Mouse (Mus musculus) left cerebral cortex, postnatal 10 days (tissue): ENCODE data around the gene Cplx3. TPM values are rescaled to one million over a fixed set of nuclear protein-coding genes. Genes with fewer than 3 reads are reported as not detected.
A peak's percentile ranks its signal among the peaks of the same experiment; 100 is the strongest.

Experiments
- DNase-seq, 2 experiments: peaks; one replicate each; pipeline ENCODE4 v3.0.0; 2021 to 2022; ENCODE audit warnings: low spot score in 2 of 2, mixed read lengths in 1 of 2; ENCODE audit errors: extremely low spot score in 1 of 2
- intact Hi-C: fragments of 180-260 bp; cut with DNase I; formaldehyde crosslinking; loops from one replicate; pipeline ENCODE4 v1.15.1; 2025
- total RNA-seq, 2 experiments: library from RNA; stranded (reverse); gene quantifications; 2 replicates each; pipeline ENCODE4 v1.2.3; 2021

The Cplx3 gene
- total RNA-seq, 2 experiments from 2014 or later: 15.6 to 17.8 TPM

GRCm38 (mm10) chr9:57613975-57614374 is 7.9 kb upstream of the Cplx3 start:
- intact Hi-C loops: no loop called here
- peak in 1 of 2 experiments; percentile 56 for DNase-seq

- intact Hi-C loops: no loop called here
- no peak for DNase-seq
Measured at GRCm38 (mm10) chr9:57612587-57612986, 6.5 kb upstream of the Cplx3 start.

DNA sequence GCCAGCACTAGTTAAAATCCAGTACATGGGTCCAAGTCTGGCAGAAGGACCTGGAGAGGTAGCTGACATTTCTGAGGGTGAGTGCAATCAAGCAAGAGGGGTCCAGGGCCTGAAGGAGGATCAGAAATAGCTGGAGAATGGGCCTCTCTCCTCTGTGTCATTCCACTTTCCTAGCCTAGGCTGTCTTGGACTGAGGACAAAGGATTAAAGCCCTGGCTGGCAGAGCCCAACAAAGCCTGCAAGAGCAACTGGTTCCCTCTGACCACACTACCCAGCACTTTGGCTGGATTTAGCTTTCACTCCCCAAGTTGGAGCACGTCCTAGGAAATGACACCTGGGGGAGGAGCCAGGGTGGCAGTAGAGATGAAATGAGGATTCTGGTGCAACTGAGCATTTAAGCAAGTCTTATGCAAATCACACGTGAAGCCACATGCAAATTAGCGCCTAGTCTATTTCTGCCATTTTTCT is 4.3 kb upstream of the Cplx3 start:
- intact Hi-C loops: no loop called here
- DNase-seq: peak in 1 of 2 experiments; percentile 51

DNA sequence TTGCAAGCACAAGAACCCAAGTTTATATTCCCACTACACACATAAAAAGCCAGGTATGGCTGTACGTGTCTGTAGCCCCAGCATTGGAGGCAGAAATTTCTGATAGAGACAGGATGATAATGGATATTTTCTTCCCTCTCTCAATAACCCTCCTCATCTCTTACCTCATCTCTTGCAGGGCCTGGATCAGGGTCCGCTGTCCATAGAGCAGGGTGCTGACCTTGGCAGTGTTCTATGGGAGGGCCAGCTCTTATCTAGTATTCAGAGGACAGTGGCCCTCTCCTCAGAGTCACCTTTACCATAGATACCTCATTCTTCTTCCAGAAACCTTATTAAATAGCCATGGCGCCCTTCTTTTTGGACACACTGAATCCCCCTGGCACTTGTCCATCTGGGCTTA is 3.7 kb upstream of the Cplx3 start:
- DNase-seq: no peak
- intact Hi-C loops: no loop called here

- DNase-seq: no peak
- intact Hi-C loops: no loop called here
Measured at GRCm38 (mm10) chr9:57605503-57605902, 578 bp downstream of the Cplx3 start.

GRCm38 (mm10) chr9:57604875-57605274 is 1.2 kb downstream of the Cplx3 start:
- intact Hi-C loops: no loop called here
- no peak for DNase-seq

DNA sequence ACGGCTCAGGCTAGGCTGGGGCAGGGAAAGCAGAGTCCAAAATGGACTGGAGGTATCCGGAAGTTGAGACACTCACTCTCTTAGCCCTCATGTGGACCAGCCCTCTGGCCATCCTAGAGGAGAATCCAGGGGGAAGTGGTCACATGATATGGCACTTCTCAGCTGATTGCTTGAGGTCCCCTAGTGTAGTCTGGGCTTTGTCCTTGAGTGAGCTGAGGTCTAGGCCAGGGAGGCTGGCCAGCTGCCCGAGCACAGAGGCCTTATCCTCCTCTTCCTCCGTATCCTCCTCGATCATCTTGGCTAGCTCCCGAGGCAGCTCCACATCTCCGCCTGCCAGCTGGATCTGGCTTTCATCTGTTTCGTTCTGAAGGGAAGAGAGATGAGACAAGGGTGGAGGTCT is 4.0 kb downstream of the Cplx3 start:
- intact Hi-C loops: no loop called here

GRCm38 (mm10) chr9:57601353-57601706 is 4.8 kb downstream of the Cplx3 start:
- intact Hi-C loops: no loop called here
- DNase-seq: peak; percentile 63 to 80

More for the DNA sequence above, 4.0 kb downstream of the Cplx3 start:
- DNase-seq: no peak

- intact Hi-C loops: no loop called here
- DNase-seq: peak in 1 of 2 experiments; percentile 71
Measured at GRCm38 (mm10) chr9:57600620-57601352, 5.3 kb downstream of the Cplx3 start.

DNA sequence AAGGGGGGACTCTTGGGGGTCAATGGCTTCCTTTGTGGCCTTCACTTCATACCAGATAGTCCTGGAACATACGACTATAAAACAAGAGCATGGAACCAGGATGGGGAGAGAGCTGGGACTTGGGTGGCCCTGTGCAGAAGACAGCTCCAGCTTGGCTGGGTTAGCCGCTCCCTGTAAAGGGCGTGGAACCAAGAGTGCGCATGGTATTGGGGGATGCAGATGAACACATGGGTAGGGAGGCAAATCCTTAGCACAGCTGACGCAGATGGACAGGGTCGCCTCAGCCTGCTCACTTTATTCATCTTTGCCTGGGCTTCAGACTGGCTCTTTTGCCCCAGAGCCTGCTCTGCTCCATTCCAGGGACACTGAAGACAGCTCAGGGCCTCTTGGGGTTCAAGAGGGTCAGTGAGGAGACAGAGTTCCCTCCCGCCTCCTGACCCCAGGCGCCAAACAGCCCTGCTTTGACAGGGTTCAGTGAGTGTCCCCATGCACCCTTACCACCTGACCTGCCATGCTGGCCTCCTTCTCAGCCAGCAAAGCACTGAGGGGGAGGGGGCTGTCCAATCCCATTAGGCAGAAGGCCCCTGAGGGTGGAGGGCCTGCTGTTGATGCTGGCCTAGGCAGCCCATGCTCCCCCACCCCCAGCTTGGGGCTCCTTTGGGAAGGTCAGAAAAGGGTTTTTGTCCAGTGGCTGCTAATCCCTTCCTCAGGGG is 7.1 kb downstream of the Cplx3 start:
- no peak for DNase-seq
- intact Hi-C loops: no loop called here

- peak in 1 of 2 experiments; percentile 69 for DNase-seq
- intact Hi-C loops: no loop called here
Measured at GRCm38 (mm10) chr9:57597929-57598382, 8.1 kb downstream of the Cplx3 start.

- intact Hi-C loops: no loop called here
- DNase-seq: no peak
Measured at GRCm38 (mm10) chr9:57597265-57597664, 8.8 kb downstream of the Cplx3 start.

- intact Hi-C loops: no loop called here
- no peak for DNase-seq
Measured at GRCm38 (mm10) chr9:57594174-57594509, 11.9 kb downstream of the Cplx3 start.

GRCm38 (mm10) chr9:57593454-57594173 is 12.5 kb downstream of the Cplx3 start:
- no peak for DNase-seq
- intact Hi-C loops: no loop called here

DNA sequence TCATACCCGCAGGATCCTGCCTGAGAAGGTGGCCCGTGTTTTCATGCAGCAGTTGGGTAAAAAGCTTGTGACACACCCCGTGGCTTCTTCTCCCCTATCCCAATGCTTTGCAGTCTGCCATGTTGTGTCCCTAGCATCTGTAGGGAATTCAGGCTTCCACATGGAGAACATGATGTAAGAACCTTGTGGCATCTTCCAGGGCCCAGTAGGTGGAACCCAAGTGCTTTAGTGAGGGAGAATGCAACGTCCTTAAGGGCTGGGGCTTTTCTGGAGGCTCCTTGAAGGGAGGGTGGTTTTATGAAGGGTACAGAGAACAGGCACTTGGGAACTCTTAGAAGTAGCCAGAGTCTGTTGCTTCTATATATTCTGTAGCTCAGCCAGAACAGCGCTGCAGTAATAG is 15.4 kb downstream of the Cplx3 start:
- no peak for DNase-seq
- intact Hi-C loops: no loop called here

DNA sequence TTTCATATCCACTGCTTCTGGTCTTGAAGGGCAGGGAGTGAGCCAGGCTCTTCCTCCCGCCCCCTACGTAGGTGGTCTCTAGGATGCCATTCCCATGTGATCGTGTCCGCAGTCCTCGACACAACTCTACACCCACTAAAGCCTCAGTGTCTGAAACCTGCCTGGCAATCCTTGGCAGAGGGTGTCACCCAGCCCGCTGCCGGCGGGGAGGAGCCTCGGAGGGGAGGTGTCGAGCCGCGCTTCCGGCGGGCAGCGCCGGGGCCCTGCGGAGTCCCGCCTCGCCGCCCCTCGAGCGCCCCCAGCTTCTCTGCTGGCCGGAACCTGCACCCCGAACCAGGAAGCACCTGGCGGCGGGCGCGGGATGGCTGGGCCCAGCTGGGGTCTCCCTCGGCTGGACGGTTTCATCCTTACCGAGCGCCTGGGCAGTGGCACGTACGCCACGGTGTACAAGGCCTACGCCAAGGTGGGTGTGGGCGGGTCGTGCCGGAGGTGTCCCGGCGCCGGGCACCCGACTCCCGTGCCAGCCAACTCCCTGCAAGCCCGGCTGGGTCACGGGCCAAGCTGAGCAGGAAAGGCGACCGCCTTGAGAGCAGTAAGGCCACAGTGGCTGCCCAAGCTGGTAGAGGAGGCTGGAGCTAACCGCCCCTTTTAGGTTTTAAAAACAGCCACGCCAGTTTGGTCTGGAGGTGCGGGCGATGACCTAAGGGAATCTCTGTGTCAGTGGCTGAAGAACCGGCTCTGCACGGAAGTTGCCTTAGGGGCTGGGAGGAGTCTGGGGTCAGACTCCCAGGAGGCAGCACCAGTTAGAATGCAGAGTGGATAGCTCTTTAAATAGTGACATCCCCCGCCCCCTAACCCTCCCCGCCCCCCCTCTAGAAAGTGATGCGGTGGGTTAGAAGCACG is 16.6 kb downstream of the Cplx3 start, which contains the start of gene Ulk3:
Ulk3 (plus strand) TSS at position 229 of the 903 bp plus-strand sequence.
- intact Hi-C loops: loop anchor here (5.0 kb wide), 1 partner anchor 53 kb away; no protein-coding TSS in a partner anchor
- peak; percentile 65 to 87 for DNase-seq

DNA sequence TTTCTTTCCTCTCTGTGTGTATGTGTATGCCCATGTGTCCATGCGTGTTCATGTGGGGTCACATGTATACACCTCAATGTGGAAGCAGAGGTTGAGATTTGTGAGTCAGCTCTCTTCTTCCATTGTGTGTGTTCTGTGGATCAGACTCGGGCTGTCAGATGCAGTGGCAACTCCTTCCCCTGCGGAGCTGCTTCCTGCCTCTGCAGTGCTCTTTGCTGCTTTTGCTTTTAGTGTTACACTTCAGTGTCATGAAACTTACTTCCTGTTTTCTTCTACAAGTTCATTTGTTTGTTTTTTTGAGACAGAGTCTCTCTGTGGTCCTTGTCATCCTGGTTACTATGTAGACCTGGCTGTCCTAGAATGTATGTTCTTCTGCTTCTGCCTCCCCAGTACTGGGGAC is 21.1 kb downstream of the Cplx3 start:
- intact Hi-C loops: loop anchor here (5.0 kb wide), 1 partner anchor 57 kb away; no protein-coding TSS in a partner anchor

DNA sequence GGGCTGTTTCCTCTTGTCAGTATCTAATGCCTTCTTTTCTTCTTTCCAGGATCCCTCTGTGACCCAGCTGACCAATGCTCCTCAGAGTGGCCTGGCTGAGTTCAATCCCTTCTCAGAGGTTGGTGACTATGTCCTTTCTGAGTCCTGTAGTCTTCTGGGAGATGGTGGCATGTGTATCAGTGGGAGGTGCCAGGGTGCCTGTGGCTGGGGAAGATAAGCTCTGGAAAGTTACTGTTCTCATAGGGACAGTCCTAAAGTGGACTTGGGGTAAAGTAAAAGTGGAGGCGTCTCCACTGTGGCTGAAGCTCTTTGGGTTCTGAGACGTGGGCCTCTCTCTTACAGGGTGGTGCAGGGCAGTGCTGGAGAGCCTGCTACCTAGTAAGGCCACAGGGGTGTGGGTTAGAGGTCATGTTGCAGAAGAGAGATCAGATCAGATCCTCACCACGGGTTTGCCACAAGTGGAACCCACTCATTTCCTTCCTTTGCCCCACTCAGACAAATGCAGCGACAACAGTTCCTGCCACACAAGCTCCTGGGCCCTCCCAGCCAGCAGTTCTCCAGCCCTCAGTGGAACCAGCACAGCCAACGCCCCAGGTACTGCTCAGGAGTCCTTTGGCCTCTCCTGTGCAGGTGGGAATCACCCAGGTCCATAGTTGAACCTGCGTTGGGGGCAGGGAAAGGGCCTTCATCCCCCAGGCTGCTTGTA is 28.8 kb downstream of the Cplx3 start:
- no peak for DNase-seq

More for the DNA sequence above, 21.1 kb downstream of the Cplx3 start:
- no peak for DNase-seq

More for the DNA sequence above, 28.8 kb downstream of the Cplx3 start:
- intact Hi-C loops: no loop called here
